Mouse (Mus musculus): Measurements from ENCODE around the gene Ezh1. TPM values are rescaled to one million over a fixed set of nuclear protein-coding genes. Genes with fewer than 3 reads are reported as not detected.

Ezh1 gene
- polyA plus RNA-seq, 1 experiment from 2014 or later: 9.8 TPM

DNA sequence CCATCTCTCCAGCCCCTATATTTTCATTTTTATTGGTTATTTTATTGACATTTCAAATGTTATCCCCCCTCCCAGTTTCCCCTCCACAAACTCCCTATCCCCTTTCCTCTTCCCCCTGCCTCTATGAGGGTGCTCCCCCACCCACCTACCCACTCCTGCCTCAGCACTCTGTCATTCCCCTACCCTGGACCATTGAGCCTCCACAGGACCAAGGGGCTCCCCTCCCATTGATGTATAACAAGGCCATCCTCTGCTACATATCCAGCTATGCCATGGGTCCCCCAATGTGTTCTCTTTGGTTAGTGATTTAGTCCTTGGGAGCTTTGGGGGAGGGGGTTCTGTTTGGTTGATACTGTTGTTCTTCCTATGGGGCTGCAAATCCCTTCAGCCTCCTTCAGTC is 71.6 kb downstream of the Ezh1 start:
- H3K27ac ChIP-seq (replicated peaks): no peak overlapping the region
- no peak overlapping the region for H3K4me3 ChIP-seq (replicated peaks)
- peaks cover 50% of the 10 kb centered on the region for H3K27me3 ChIP-seq
- H3K4me1 ChIP-seq (replicated peaks): peaks cover 6% of the 10 kb centered on the region; the same call in 1 of the 2 replicates
- no peak for ATAC-seq (ENCODE audit: insufficient read depth)
- H3K4me2 ChIP-seq: no peak overlapping the region
- no peaks in the 10 kb centered on the region for H3K9me3 ChIP-seq (replicated peaks)
- H3K9ac ChIP-seq: no peak overlapping the region
- H3K36me3 ChIP-seq (replicated peaks): no peaks in the 10 kb centered on the region

DNA sequence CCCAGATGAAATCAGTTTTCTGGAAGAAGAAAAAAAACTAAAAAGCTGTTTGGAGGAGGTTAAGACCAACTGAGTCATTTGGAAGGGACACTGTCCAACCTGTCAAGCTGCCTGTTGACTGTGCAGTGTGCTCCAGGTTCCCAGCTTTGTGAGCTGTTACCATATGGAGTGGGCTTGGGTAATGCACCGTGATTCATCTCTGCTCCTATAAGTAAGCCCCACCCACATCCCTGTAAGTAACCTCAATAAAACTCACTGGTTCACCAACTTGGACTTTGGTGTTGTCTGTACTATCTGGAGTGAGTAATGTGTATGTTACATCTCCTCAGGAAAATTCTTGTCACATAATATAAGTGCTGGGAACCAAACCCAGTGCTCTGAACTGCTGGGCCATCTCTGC is 73.4 kb downstream of the Ezh1 start:
- no peak for ATAC-seq (ENCODE audit: insufficient read depth)
- WGBS (ENCODE audit: insufficient replicate concordance): 68% methylated on average over 1 of the region's 1 CpGs

DNA sequence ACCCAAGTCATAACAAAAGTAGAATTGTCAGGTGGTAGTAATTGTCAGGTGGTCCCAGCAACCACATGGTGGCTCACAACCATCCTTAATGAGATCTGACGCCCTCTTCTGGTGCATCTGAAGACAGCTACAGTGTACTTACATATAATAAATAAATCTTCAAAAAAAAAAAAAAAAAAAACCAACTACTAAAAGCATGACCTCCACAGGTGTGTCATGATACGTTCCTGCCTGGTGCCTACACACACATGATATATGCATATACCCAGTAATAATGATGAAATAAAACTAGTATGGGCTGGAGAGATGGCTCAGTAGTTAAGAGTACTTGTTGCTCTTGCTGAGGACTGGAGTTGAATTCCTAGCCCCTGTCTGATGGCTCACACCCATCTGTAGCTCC is 75.2 kb downstream of the Ezh1 start:
- Histone ChIP-seq H3K27ac (replicated peaks) (no peak overlapping the region), H3K4me1 (replicated peaks) (peaks cover 6% of the 10 kb centered on the region; the same call in 1 of the 2 replicates), H3K9ac (no peak overlapping the region), H3K36me3 (replicated peaks) (no peaks in the 10 kb centered on the region), H3K4me2 (no peak overlapping the region), H3K27me3 (peaks cover 20% of the 10 kb centered on the region), H3K9me3 (replicated peaks) (no peaks in the 10 kb centered on the region), H3K4me3 (replicated peaks) (no peak overlapping the region)
- WGBS (ENCODE audit: insufficient replicate concordance): 43% methylated on average over 2 of the region's 2 CpGs
- no peak for ATAC-seq (ENCODE audit: insufficient read depth)

More for the DNA sequence above, 73.4 kb downstream of the Ezh1 start:
- no peak overlapping the region for H3K4me3 ChIP-seq (replicated peaks)
- peaks cover 32% of the 10 kb centered on the region for H3K27me3 ChIP-seq
- H3K9ac ChIP-seq: no peak overlapping the region
- no peaks in the 10 kb centered on the region for H3K9me3 ChIP-seq (replicated peaks)
- H3K27ac ChIP-seq (replicated peaks): no peak overlapping the region
- H3K4me1 ChIP-seq (replicated peaks): peaks cover 6% of the 10 kb centered on the region; the same call in 1 of the 2 replicates
- no peak overlapping the region for H3K4me2 ChIP-seq
- no peaks in the 10 kb centered on the region for H3K36me3 ChIP-seq (replicated peaks)

DNA sequence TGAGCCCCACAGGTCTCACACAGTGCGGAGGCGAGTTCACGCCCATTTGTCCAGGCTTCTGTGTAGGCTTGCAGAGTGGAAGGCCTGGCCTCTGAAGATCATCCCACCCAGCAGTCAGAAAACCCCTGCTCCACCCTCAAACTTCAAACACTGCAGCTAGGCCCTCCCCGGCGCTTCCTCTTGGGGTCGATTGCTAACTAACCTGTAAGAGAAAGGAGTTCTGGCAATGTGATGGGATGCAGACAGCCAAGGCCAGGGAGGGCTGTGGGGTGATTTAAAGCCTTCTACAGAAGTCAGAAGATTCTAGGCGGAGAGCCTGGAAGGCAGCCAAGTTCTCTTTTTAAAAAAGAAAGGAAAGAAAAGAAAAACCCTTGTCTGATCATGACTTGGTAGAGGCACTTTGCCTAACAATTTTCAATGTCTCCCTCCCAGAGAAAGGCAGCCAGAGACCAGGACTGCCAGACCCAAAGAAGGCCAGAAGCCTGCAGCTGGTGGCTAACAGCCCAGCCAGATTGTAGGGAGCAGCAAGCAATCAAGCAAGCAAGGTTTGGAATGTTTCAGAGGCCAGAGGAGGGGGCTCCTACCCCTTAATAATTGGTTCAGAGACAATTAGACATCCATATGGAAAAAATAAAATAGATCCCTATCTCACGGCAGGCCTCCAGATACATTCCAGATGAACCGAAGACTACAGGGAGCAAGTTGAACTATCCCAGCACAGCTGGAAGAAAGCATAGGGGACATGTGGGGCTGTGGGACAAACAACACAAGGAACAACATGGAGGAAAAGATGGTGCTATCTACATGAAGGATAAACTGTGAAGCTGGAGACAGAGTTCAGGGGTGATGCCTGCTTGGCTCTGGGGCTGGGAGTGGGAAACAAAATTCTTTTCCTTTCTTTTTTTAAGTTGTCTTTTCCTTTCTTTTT is 76.8 kb downstream of the Ezh1 start:
- H3K36me3 ChIP-seq (replicated peaks): no peaks in the 10 kb centered on the region
- no peak overlapping the region for H3K4me3 ChIP-seq (replicated peaks)
- no peak overlapping the region for H3K27ac ChIP-seq (replicated peaks)
- H3K9me3 ChIP-seq (replicated peaks): no peaks in the 10 kb centered on the region
- 61% methylated on average over 9 of the region's 9 CpGs for WGBS (ENCODE audit: insufficient replicate concordance)
- H3K4me1 ChIP-seq (replicated peaks): no peaks in the 10 kb centered on the region
- no peak for ATAC-seq (ENCODE audit: insufficient read depth)
- H3K27me3 ChIP-seq: peaks cover 11% of the 10 kb centered on the region; the same call in 1 of the 2 replicates
- H3K4me2 ChIP-seq: no peak overlapping the region
- H3K9ac ChIP-seq: no peak overlapping the region

DNA sequence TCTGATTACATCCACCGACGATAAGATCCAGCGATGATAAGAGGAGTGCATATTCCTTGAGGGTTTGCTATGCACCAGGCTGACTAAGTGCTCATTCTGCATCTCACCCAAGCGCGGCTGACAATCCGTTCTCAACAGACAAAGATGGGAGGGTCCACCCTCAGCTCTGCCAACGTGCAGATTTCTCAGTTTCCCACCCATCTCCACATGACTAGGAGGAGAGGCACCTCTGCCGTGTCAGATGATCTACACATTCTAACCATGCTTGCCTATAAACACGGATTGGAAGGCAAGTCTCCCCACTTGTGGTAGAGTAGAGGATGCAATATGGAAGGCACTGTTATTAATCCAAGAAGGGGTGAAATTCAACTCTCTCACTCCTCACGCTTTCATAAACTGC is 77.5 kb downstream of the Ezh1 start:
- WGBS (ENCODE audit: insufficient replicate concordance): 63% methylated on average over 10 of the region's 10 CpGs
- Histone ChIP-seq H3K4me2 (no peak overlapping the region), H3K9me3 (replicated peaks) (no peaks in the 10 kb centered on the region), H3K4me1 (replicated peaks) (no peaks in the 10 kb centered on the region; the same call in 1 of the 2 replicates), H3K36me3 (replicated peaks) (no peaks in the 10 kb centered on the region), H3K27ac (replicated peaks) (no peak overlapping the region), H3K27me3 (peaks cover 14% of the 10 kb centered on the region), H3K4me3 (replicated peaks) (no peak overlapping the region), H3K9ac (no peak overlapping the region)
- ATAC-seq (ENCODE audit: insufficient read depth): no peak

DNA sequence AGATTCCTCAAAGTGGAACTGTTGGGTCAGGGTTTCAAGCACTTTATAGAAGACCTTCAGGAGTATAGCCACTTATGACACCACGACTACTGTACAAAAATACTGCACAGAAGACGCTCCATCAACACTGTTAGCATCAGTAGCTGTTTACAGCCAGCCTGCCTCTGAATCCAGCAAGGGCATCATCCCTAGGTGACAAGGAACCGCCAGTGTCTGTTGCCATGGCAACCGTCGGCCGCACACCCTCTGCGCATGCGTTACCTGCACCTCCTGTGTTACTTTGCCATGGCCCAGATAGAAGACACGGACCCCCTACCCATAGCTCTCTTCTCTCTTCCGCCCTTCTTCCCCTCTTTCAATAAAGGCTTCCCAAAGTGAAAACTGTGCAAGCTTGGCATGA is 79.9 kb downstream of the Ezh1 start:
- no peak for ATAC-seq (ENCODE audit: insufficient read depth)
- Histone ChIP-seq H3K36me3 (replicated peaks) (no peaks in the 10 kb centered on the region), H3K4me1 (replicated peaks) (no peaks in the 10 kb centered on the region; the same call in 1 of the 2 replicates), H3K9me3 (replicated peaks) (no peaks in the 10 kb centered on the region), H3K27me3 (peaks cover 35% of the 10 kb centered on the region), H3K4me3 (replicated peaks) (no peak overlapping the region), H3K27ac (replicated peaks) (no peak overlapping the region), H3K9ac (no peak overlapping the region), H3K4me2 (no peak overlapping the region)
- 37% methylated on average over 10 of the region's 10 CpGs for WGBS (ENCODE audit: insufficient replicate concordance)

DNA sequence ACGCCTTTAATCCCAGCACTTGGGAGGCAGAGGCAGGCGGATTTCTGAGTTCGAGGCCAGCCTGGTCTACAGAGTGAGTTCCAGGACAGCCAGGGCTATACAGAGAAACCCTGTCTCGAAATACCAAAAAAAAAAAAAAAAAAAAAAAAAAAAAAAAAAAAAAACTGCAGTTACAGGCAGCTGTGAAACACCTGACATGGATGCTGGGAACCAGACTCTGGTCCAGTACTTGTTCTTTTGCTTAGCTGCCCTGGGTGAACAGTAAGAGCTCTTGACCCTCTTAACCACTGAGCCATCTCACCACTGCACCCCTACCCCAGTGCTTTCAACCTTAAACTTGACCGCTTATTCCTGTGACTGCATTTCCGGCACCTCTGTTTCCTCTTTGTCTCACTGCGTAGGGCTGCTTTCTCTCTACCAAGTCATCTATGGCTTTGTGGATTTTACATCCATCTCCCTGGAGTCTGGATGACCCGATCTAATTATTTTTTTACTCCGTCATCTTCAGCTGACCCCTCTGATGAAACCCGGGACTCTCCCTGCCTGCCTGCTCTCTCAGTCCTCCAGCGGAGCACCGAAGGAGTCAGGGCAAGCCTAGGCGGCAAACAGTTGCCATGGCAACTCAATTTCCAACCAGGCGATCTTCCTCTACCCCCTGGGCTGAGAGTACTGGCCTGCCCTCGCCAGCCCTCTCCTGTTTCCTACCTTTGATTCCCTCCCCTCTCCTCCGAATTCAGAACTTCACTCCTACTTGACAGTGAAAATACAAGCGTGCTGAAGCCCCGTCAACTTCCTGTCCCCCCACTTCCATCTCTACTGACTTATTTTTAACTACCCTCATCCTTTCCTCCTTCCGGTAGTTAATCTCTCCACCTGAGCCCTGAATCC is 82.7 kb downstream of the Ezh1 start:
- H3K9ac ChIP-seq: no peak overlapping the region
- 13% methylated on average over 19 of the region's 19 CpGs for WGBS (ENCODE audit: insufficient replicate concordance)

DNA sequence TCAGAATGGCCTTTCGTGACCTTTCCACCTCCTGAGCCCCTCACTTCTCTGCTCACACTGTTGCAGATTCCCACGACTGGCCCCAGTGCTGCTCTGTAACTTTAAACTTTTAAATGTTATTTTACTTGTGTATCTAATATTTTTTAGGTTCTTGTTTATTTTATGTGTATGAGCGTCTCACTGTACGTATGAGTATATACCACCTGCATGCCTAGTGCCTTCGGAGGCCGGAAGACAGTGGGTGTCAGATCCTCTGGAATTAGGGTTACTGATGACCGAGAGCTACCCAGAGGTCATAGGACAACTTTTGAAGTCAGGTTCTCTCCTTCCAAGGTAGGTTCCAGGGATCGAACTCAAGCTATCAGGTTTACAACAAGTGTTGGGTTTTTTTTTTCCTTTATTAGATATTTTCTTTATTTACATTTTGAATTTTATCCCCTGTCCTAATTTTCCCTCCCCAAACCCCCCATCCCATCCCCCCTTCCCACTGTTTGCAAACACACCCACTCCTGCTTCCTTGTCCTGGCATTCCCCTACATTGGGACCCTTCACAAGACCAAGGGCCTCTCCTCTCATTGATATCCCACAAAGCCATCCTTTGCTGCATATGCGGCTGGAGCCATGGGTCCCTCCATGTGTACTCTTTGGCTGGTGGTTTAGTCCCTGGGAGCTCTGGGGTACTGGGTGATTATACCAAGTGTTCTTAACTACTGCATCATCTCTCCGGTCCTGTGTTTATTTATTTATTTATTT is 83.9 kb downstream of the Ezh1 start:
- Histone ChIP-seq H3K27ac (replicated peaks) (no peak overlapping the region), H3K4me1 (replicated peaks) (peaks cover 7% of the 10 kb centered on the region; the same call in 1 of the 2 replicates), H3K4me3 (replicated peaks) (no peak overlapping the region), H3K9ac (no peak overlapping the region), H3K36me3 (replicated peaks) (no peaks in the 10 kb centered on the region), H3K4me2 (no peak overlapping the region), H3K27me3 (peaks cover 71% of the 10 kb centered on the region), H3K9me3 (replicated peaks) (no peaks in the 10 kb centered on the region)
- WGBS (ENCODE audit: insufficient replicate concordance): 69% methylated on average over 10 of the region's 10 CpGs
- no peak for ATAC-seq (ENCODE audit: insufficient read depth)

More for the DNA sequence above, 82.7 kb downstream of the Ezh1 start:
- Histone ChIP-seq H3K4me2 (peak overlapping the region; percentile 48), H3K4me1 (replicated peaks) (peaks cover 7% of the 10 kb centered on the region; the same call in 1 of the 2 replicates), H3K27ac (replicated peaks) (no peak overlapping the region), H3K4me3 (replicated peaks) (peak overlapping the region; percentile 12), H3K9me3 (replicated peaks) (no peaks in the 10 kb centered on the region), H3K27me3 (peaks cover 62% of the 10 kb centered on the region), H3K36me3 (replicated peaks) (no peaks in the 10 kb centered on the region)
- no peak for ATAC-seq (ENCODE audit: insufficient read depth)
